Mouse (Mus musculus) embryonic facial prominence, embryonic 14.5 days (tissue): ENCODE data around the gene Elmod1. TPM values are rescaled to one million over a fixed set of nuclear protein-coding genes. Genes with fewer than 3 reads are reported as not detected.

Source experiments
- ATAC-seq: fragments of 200-750 bp; cut with Nextera tagmentation; 2 replicates; pipeline ENCODE4 v1.8.0; 2017; ENCODE audit warnings: low read depth, moderate number of reproducible peaks, moderate TSS enrichment
- DNase-seq: peaks from one replicate; pipeline ENCODE4 v3.0.0-alpha.2; 2015; ENCODE audit warnings: low spot score
- H3K27ac ChIP-seq: fragments of 300-500 bp; sonication (generic); replicated peaks from 2 replicates; pipeline ENCODE4 v1.5.1; 2014; ENCODE audit warnings: low read depth, mild to moderate bottlenecking, low read length, moderate library complexity
- H3K27me3 ChIP-seq: fragments of 300-500 bp; sonication (generic); replicated peaks from 2 replicates; pipeline ENCODE4 v1.6.1; 2014; ENCODE audit warnings: low read length; ENCODE audit not compliant: control insufficient read depth, insufficient read depth
- H3K36me3 ChIP-seq: fragments of 300-500 bp; sonication (generic); 2 replicates; pipeline ENCODE4 v1.6.1; 2014; ENCODE audit warnings: low read length, mixed read lengths; ENCODE audit not compliant: control insufficient read depth, insufficient read depth
- H3K4me1 ChIP-seq: fragments of 300-500 bp; sonication (generic); 2 replicates; pipeline ENCODE4 v1.6.1; 2014; ENCODE audit warnings: antibody characterized with exemption, low read length; ENCODE audit not compliant: control insufficient read depth, insufficient read depth
- H3K4me2 ChIP-seq: fragments of 300-500 bp; sonication (generic); 2 replicates; pipeline ENCODE4 v1.6.1; 2014; ENCODE audit warnings: low read depth, mild to moderate bottlenecking, low read length, moderate library complexity, mixed read lengths
- H3K4me3 ChIP-seq: fragments of 300-500 bp; sonication (generic); 2 replicates; pipeline ENCODE4 v1.5.1; 2014; ENCODE audit warnings: low read depth, mild to moderate bottlenecking, low read length
- H3K9ac ChIP-seq: fragments of 300-500 bp; sonication (generic); 2 replicates; pipeline ENCODE4 v1.6.1; 2014; ENCODE audit warnings: low read depth, mild to moderate bottlenecking, low read length, moderate library complexity, mixed read lengths
- H3K9me3 ChIP-seq: fragments of 300-500 bp; sonication (generic); 2 replicates; pipeline ENCODE4 v1.6.1; 2016; ENCODE audit warnings: low read length; ENCODE audit not compliant: control insufficient read depth
- whole genome bisulfite sequencing: fragments of 180-500 bp; shearing (Covaris S2); extraction: QIAGEN DNeasy Blood & Tissue Kit; methylation state at CpG from one replicate; pipeline ENCODE4 v1.1.7; 2014; 5-methylcytosine and 5-hydroxymethylcytosine counted together
- polyA plus RNA-seq: library from polyadenylated mRNA; unstranded; fragments of >200 nt; fragmentation: Nextera tagmentation; extraction: Ambion mirVana; gene quantifications from 2 replicates; pipeline ENCODE4 v1.2.1, GENCODE M21; 2014

The Elmod1 gene
- polyA plus RNA-seq, 1 experiment from 2014 or later = 0.97 TPM

DNA sequence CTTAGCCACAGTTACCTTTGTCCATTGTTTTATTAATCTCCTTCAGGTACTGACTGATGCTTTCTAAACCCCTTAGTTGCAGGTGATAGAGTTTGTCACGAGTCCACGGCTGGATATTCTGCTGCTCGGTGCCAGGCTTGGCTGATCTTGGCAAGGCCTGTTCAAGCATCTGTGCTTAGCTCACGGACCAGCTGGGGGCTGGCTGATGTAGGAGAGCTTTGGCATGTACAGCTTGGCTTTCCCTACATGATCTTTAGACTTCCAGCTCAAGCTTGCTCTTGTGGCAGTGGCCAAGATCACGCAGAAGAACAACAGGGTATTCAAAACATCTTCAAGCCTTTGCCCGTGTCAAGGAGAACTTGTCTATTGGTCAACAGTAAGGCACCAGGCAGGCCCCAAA lies 75.3 kb downstream of the Elmod1 start:
- DNase-seq (peak; percentile 10), ATAC-seq (no peak)
- H3K27me3 ChIP-seq = no peaks in the 10 kb centered on the region
- WGBS = 84% methylated on average over 6 of the region's 6 CpGs
- no peaks in the 10 kb centered on the region for H3K4me1 ChIP-seq
- no peak overlapping the region for H3K4me2 ChIP-seq
- H3K9ac ChIP-seq = no peak overlapping the region
- no peaks in the 10 kb centered on the region for H3K9me3 ChIP-seq
- no peak overlapping the region for H3K4me3 ChIP-seq
- no peak overlapping the region for H3K27ac ChIP-seq
- no peaks in the 10 kb centered on the region for H3K36me3 ChIP-seq

DNA sequence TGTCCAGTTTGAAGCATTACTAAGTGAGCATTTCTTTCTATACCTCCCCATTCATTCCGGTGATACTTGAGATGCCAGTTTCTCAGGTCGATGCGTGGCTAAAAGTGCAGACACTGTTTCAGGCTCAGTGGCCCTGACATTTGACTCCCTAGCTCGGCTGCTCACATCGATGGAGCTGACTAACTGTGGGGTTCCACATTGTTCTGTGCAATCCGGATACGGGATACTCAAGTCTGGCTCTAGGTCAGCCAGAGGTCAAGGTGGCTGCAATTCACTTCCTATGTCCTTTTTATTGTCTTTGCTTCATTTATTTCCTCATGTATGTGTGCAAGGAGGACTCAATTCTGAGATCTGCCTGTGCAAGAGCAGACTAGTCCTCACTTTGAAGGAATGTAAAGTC lies 79.3 kb downstream of the Elmod1 start:
- no peaks in the 10 kb centered on the region for H3K36me3 ChIP-seq
- H3K9me3 ChIP-seq = no peaks in the 10 kb centered on the region
- H3K9ac ChIP-seq = no peak overlapping the region
- H3K4me3 ChIP-seq = no peak overlapping the region
- H3K4me2 ChIP-seq = no peak overlapping the region
- ATAC-seq = no peak
- H3K27me3 ChIP-seq = no peaks in the 10 kb centered on the region
- H3K27ac ChIP-seq = no peak overlapping the region
- DNase-seq = no peak
- no peaks in the 10 kb centered on the region for H3K4me1 ChIP-seq
- whole genome bisulfite sequencing = 52% methylated on average over 7 of the region's 7 CpGs

DNA sequence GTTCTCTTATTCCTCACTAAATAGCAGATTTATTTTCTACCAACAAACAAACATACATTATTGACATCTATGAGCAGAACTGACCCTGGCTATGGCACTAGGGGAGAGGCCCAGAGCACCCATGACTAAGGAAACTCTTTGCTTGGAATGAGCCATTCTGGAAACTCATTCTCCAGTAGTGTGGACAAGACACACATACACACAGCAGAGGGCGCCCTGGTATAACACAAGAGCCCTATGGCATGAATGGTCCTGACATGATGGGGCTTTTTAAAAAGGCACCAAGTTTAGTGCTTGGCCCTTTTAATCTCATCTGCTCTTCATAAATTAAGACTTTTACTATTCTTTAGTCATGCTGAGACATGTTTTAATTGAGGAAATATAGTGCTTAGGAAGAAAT lies 85.0 kb downstream of the Elmod1 start:
- H3K4me2 ChIP-seq = no peak overlapping the region
- peak; percentile 75 for DNase-seq
- H3K4me1 ChIP-seq = no peaks in the 10 kb centered on the region
- ATAC-seq = no peak
- no peaks in the 10 kb centered on the region for H3K36me3 ChIP-seq
- H3K9me3 ChIP-seq = no peaks in the 10 kb centered on the region
- 4% methylated on average over 1 of the region's 1 CpGs for WGBS
- no peak overlapping the region for H3K27ac ChIP-seq
- H3K4me3 ChIP-seq = no peak overlapping the region
- H3K27me3 ChIP-seq = no peaks in the 10 kb centered on the region
- H3K9ac ChIP-seq = no peak overlapping the region

DNA sequence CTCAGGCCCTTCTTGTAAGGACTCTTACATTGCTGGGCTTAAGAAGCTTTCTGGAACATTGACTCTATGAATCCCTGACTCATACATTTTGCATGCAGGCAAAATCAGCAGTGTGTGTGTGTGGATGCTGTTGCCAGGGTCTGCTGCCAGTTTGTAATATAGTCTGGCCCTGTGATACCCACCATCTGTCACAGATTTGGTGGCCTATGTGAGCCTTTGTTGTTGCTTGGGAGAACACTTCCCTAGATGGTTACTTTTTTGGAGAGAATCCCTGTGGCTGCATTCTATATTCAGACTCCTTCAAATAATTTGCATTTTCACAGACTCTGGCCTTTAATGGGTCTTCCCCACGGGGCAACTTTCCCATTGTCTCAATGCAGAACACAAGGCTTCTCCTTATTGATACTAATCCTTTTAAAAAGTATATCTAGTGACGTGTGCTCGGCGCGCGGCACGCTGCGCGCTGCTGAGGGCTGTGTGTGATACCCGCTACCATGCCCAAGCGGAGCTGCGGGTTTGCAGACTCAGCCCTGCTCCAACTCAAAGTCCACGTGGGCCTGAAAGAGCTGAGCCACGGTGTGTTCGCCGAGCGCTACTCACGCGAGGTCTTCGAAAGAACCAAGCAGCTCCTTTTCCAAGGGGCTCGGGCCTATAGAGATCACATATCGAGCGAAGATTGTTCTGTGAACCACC lies 91.4 kb downstream of the Elmod1 start:
- DNase-seq (no peak), ATAC-seq (no peak)
- 87% methylated on average over 23 of the region's 23 CpGs for WGBS
- H3K4me1 ChIP-seq = no peaks in the 10 kb centered on the region
- H3K4me2 ChIP-seq = no peak overlapping the region
- H3K9me3 ChIP-seq = no peaks in the 10 kb centered on the region
- no peaks in the 10 kb centered on the region for H3K27me3 ChIP-seq
- H3K36me3 ChIP-seq = no peaks in the 10 kb centered on the region
- no peak overlapping the region for H3K4me3 ChIP-seq
- no peak overlapping the region for H3K9ac ChIP-seq
- no peak overlapping the region for H3K27ac ChIP-seq

DNA sequence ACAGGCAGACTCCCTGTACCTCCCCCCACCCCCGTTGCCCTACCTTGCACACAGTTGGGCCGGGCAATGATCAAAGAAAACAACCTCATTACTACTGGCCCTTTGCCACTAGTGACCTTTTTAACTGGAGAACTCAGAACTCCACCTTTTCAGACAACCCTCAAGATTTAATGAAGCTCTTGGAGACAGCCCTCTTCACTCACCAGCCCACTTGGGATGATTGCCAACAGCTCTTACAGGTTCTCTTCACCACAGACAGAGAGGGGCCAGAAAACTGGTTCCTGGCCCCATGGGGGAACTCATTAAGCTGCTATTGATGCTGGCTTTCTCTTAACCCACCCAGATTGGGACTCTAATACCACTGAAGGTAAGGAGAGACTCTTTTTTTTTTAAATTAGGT lies 97.7 kb downstream of the Elmod1 start:
- Histone ChIP-seq H3K9me3 (no peaks in the 10 kb centered on the region), H3K36me3 (no peaks in the 10 kb centered on the region), H3K27ac (no peak overlapping the region), H3K4me1 (no peaks in the 10 kb centered on the region), H3K4me3 (no peak overlapping the region), H3K27me3 (no peaks in the 10 kb centered on the region), H3K9ac (no peak overlapping the region), H3K4me2 (no peak overlapping the region)
- DNase-seq = peak; percentile 38
- WGBS = 26% methylated on average over 2 of the region's 2 CpGs
- peak; percentile 18; the same call in 1 of the 2 replicates for ATAC-seq

DNA sequence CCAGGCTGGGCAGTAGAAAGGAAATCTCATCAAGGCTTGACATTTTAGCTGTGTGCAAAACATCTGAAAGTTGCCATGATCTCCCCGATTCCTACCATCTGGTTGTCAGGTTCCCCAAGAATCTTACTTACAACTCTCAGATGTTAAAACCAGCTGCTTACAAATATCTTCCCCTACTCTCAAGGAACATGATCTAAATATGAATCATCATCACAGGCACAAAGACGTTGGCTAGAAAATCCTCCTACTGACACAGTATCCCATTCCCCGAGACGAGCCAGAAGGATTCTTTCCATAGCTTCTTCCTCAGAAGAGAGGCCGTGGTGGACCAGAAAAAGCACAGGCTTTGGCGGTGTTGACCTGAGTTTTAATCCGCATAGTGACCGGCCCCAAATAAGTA lies 101.9 kb downstream of the Elmod1 start:
- ATAC-seq = no peak
- H3K27me3 ChIP-seq = no peaks in the 10 kb centered on the region
- H3K4me3 ChIP-seq = no peak overlapping the region
- no peak overlapping the region for H3K4me2 ChIP-seq
- H3K4me1 ChIP-seq = no peaks in the 10 kb centered on the region
- H3K9me3 ChIP-seq = no peaks in the 10 kb centered on the region
- H3K36me3 ChIP-seq = no peaks in the 10 kb centered on the region
- 74% methylated on average over 8 of the region's 8 CpGs for WGBS
- DNase-seq = no peak
- H3K27ac ChIP-seq = no peak overlapping the region
- H3K9ac ChIP-seq = no peak overlapping the region

Other genes with a start within 250 kb of the Elmod1 start
- gene Slc35f2, start 203.8 kb downstream of the Elmod1 start, polyA plus RNA-seq = 4.3 and 4.7 TPM in 2 replicates
- gene Sln, start 125.1 kb downstream of the Elmod1 start, polyA plus RNA-seq = 177 and 295 TPM in 2 replicates
- gene Tnfaip8l3, start 93.1 kb upstream of the Elmod1 start, polyA plus RNA-seq = 0.93 and 1.1 TPM in 2 replicates